Mouse (Mus musculus) erythroblast, embryonic 14.5 days (primary cell): ENCODE results near the gene Aoah. TPM values are rescaled to one million over a fixed set of nuclear protein-coding genes. Genes with fewer than 3 reads are reported as not detected.

ENCODE experiments used
- H3K27me3 ChIP-seq: 2 replicates; pipeline ENCODE4 v1.6.1; 2012; ENCODE audit warnings: inconsistent platforms; ENCODE audit not compliant: control insufficient read depth
- H3K36me3 ChIP-seq: 2 replicates; pipeline ENCODE4 v1.6.1; 2012; ENCODE audit warnings: mild to moderate bottlenecking, inconsistent platforms; ENCODE audit not compliant: control insufficient read depth
- H3K4me1 ChIP-seq: 2 replicates; pipeline ENCODE4 v1.6.1; 2012; ENCODE audit warnings: inconsistent platforms; ENCODE audit not compliant: control insufficient read depth
- H3K4me3 ChIP-seq: replicated peaks from 2 replicates; pipeline ENCODE3; 2012; ENCODE audit warnings: moderate library complexity, mild to moderate bottlenecking, inconsistent platforms
- H3K9me3 ChIP-seq: 2 replicates; pipeline ENCODE4 v1.6.1; 2012; ENCODE audit warnings: low read length, inconsistent platforms, mixed read lengths; ENCODE audit not compliant: control insufficient read depth
- GATA1 ChIP-seq: IDR thresholded peaks from 2 replicates; pipeline ENCODE4 v1.6.1; 2012; ENCODE audit warnings: low read length, inconsistent platforms, mixed read lengths
- TAL1 ChIP-seq: IDR thresholded peaks from 3 replicates; pipeline ENCODE4 v1.6.1; 2012; ENCODE audit warnings: low read length, inconsistent platforms, mixed read lengths
- polyA plus RNA-seq: library from polyadenylated mRNA; stranded (reverse); fragments of >175 nt; gene quantifications from 2 replicates; pipeline ENCODE4 v1.2.3, GENCODE M21; 2012

Gene Aoah
- polyA plus RNA-seq, 1 experiment = not detected

DNA sequence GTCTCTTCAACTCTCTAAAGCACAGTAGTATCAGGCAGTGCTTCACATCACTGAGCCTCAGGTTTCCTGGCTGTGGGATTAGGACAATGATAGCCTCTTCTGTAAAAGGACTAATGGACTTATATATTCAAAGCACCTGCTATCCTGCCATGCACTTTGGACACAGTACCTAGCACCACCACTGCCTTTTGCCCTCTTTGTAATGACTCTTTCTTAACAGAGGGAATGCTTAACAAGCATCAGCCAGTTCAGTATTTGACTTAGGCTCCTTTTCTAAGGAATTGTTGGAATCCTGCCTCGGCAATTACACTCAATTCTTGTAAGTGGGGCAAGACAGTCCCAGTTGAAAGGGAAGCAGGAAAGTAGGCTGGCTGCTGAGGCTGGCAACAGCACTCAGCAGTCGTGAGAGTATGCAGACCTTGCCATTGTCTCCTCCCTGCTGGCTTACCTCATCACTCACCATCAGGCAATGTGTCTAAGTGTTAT lies 107.1 kb downstream of the Aoah start:
- Histone ChIP-seq H3K36me3 (no peaks in the 10 kb centered on the region), H3K4me3 (no peak overlapping the region), H3K4me1 (no peaks in the 10 kb centered on the region), H3K9me3 (no peaks in the 10 kb centered on the region), H3K27me3 (no peaks in the 10 kb centered on the region)
- TF ChIP-seq GATA1 = no peak
- TF ChIP-seq TAL1 = no peak

DNA sequence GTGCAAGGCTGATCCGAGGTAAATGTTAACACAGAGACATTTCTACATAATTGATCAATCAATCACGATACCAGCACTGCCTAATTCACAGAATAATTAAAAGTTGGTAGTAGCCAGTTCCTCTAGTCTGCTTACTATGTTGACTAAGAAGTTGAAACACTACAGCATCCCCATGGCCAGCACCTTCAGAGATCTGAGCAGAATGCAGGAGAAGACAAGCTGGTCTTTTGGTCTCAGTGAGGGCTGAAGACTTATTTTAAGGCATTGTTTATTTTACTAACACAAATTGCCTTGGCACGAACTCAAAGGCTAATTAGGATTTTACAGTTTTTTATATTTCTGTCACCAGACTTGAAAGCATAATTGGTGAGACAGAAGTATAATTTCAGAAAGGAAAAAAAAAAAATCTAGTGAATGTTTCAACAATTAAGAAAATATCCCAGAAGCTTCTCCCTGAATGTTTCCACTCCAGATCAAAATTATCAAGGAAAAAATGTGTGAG lies 107.8 kb downstream of the Aoah start:
- H3K4me1 ChIP-seq = no peaks in the 10 kb centered on the region
- no peak for TF ChIP-seq GATA1
- no peak for TF ChIP-seq TAL1
- no peaks in the 10 kb centered on the region for H3K9me3 ChIP-seq
- H3K27me3 ChIP-seq = no peaks in the 10 kb centered on the region
- H3K4me3 ChIP-seq = no peak overlapping the region
- no peaks in the 10 kb centered on the region for H3K36me3 ChIP-seq

DNA sequence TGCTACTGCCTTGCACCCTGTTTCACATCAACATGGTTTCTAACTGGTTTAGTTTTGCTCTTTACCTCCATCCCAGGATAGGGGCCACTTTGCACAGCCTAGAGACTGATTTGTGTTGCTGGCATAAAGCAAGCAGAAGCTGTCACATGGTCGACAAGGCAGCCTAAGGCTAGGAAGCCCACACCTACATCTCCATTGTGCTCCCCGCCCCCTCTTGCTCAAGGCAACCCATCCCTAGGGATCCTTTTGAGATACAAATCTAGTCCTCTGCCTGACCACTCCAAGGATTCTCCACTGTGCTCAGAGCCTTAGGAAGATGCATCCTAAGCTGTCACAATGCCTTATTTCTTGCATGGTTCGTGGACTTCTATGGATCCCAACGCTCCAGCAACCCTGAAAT lies 110.2 kb downstream of the Aoah start:
- Histone ChIP-seq H3K4me1 (no peaks in the 10 kb centered on the region), H3K4me3 (no peak overlapping the region), H3K36me3 (no peaks in the 10 kb centered on the region), H3K27me3 (no peaks in the 10 kb centered on the region), H3K9me3 (no peaks in the 10 kb centered on the region)
- TF ChIP-seq GATA1 = no peak
- no peak for TF ChIP-seq TAL1

DNA sequence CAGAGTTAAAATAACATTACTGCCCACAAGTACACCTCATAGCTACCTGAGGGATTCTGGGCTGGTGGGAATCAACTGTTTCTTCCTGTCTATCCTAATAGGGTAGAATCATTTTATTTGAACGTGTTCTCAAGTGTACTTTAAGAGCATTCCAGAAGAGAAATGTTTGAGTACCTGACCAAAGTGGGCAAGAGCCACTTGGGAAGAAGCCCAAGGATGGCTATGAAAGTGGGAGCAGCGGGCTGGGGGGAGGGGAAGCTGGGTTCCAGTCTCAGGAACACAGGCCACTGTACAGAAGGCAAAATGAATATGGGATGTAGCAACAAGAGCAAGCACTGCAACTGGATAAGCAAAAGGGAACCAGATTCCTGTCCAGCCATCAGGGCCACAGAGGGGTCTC lies 111.3 kb downstream of the Aoah start:
- Histone ChIP-seq H3K4me1 (no peaks in the 10 kb centered on the region), H3K36me3 (no peaks in the 10 kb centered on the region), H3K4me3 (no peak overlapping the region), H3K9me3 (no peaks in the 10 kb centered on the region), H3K27me3 (no peaks in the 10 kb centered on the region)
- no peak for TF ChIP-seq GATA1
- TF ChIP-seq TAL1 = no peak

DNA sequence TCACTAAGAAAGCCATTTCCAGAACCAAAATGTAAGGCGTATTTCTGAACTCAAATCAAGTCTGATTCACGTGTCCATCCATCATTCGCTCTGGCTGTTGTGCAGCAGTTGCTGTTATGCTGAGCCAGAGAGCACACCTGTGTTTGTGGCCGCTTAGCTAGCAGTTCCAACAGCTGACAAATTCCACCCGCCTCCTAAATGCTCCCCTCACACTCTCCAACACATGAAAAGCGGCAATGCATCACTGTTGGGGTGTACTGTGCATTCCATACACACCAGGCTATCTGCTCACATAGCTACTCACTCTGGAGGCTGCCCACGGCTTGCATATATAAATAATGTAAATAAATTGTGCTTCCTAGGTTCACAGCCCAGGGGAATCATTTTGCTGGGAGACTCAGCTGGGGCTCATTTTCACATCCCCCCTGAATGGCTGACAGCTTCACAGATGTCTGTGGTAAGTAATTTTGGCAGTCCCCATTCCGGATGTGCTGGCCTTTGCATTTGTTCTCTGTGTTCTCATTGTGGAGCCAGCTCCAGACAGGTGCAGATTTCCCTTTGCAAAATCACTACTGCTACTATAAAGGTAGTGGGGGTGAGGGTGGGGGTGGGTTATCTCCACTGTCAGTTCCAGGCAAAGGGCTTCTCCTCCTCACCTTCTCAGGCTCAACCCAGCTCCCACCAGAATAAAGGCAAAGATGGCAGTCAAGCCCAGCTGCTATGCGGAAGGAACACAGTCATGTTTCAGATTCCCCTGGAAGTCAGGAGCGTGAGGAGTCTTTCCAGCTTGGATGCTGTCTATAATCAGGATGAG lies 123.0 kb downstream of the Aoah start:
- TF ChIP-seq GATA1 (no peak), TAL1 (no peak)
- no peaks in the 10 kb centered on the region for H3K4me1 ChIP-seq
- no peak overlapping the region for H3K4me3 ChIP-seq
- no peaks in the 10 kb centered on the region for H3K27me3 ChIP-seq
- no peaks in the 10 kb centered on the region for H3K9me3 ChIP-seq
- no peaks in the 10 kb centered on the region for H3K36me3 ChIP-seq

DNA sequence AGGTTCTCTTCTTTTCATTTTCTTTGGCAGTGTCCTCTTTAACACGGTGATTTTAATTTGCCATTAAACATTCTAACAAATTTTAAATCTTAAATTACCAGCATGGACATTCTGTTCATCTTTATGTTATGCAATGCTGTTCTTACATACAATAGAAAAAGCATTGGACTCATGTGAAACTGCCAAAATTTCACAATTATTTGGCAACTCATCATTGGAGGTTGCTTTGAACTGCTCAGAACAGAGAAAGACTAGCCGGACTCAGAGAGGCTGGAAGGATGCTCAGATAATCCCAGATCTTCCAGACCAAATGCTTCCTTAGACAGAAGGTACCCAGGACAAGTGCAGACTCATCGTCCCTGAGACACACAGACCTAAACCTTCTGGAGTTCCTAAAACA lies 126.5 kb downstream of the Aoah start:
- no peaks in the 10 kb centered on the region for H3K9me3 ChIP-seq
- no peaks in the 10 kb centered on the region for H3K4me1 ChIP-seq
- no peaks in the 10 kb centered on the region for H3K36me3 ChIP-seq
- H3K27me3 ChIP-seq = no peaks in the 10 kb centered on the region
- TF ChIP-seq TAL1 (no peak), GATA1 (no peak)
- H3K4me3 ChIP-seq = no peak overlapping the region

DNA sequence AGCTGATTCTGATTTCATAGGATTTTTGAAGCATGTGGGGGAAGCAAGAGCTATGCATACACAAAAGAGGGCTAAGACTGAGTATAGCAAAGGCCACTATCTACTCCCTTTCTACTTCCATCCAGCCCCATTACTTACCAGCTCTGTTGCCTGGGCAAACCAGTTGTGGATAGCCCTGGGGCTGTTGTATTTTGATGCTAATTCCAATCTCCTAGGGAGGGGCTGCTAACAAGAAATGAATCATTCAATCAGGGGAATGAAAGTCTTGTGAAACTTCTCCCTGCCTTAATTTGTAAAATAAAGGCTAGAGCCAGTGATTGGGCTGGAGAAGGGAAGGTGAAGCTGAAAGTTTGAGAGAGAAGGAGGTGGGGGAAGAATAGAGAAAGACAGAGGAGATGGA lies 142.1 kb downstream of the Aoah start:
- H3K9me3 ChIP-seq = peaks cover 7% of the 10 kb centered on the region
- no peaks in the 10 kb centered on the region for H3K27me3 ChIP-seq
- no peak overlapping the region for H3K4me3 ChIP-seq
- no peaks in the 10 kb centered on the region for H3K36me3 ChIP-seq
- TF ChIP-seq GATA1 (no peak), TAL1 (no peak)
- no peaks in the 10 kb centered on the region for H3K4me1 ChIP-seq

DNA sequence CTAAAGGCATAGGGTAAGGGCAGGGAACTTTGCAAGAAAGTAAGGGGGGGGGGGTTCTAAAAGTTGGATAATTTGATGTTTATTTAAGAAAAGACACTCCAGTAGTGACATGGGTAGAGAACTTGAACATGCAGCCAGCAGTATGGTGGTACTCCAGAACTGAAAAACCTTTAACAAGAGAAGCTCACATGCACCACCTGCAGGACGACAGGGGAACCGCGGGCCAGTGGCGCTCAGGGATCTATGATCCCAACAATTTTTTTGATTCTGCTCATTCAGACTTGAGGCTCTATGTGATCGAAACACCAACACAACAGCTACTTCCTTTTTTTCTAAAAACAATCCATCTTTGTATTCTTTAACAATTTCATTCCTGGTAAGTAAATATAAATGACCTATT lies 143.5 kb downstream of the Aoah start:
- H3K9me3 ChIP-seq = peaks cover 7% of the 10 kb centered on the region
- H3K27me3 ChIP-seq = no peaks in the 10 kb centered on the region
- no peak for TF ChIP-seq GATA1
- no peak overlapping the region for H3K4me3 ChIP-seq
- no peaks in the 10 kb centered on the region for H3K36me3 ChIP-seq
- no peaks in the 10 kb centered on the region for H3K4me1 ChIP-seq

DNA sequence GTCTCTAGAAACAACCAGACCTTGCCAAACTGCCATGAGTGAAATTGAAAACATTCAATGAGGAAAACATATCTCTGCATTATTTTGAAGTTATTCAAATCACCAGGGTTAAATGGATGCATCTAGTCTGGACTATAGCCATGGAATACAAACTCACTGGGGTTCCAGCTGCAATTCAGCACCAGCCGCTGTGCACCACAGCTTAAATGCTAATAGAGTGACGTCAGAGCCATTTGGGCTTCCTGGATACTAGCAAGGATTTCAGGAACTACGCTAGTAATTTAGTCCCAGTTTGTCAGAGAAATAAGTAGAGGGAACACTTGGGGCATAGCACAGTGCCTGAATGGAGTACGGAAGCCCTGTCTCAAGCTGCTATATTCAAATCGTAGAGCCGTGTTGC lies 145.2 kb downstream of the Aoah start:
- no peaks in the 10 kb centered on the region for H3K4me1 ChIP-seq
- TF ChIP-seq TAL1 = no peak
- TF ChIP-seq GATA1 = no peak
- no peak overlapping the region for H3K4me3 ChIP-seq
- H3K36me3 ChIP-seq = no peaks in the 10 kb centered on the region
- no peaks in the 10 kb centered on the region for H3K27me3 ChIP-seq
- H3K9me3 ChIP-seq = peaks cover 7% of the 10 kb centered on the region
